Mouse (Mus musculus): ENCODE results near the gene Patj.

DNA sequence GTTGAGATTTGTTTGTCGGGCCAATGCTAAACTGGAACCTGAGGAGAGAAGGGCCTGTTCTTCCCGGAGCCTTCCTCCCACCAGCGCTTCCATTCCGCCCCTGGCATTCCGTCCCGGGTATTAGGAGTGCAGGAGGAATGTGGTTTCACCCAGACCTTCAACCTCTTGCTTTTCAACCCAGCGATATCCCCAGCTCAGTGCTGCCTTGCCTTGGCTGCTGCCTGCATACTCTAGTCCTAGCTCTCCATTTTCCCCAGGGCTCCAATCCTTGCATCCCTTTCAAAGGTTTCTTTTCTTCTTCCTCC is 348.3 kb downstream of the Patj start:
- TF ChIP-seq CTCF (IDR thresholded peaks at IDR 0.05; ENCODE audit: borderline replicate concordance, insufficient read depth, low read length) = no peak
- TF ChIP-seq POLR2A (IDR thresholded peaks at IDR 0.05; ENCODE audit: low read depth, low read length) = no peak

Data from embryonic fibroblast, embryonic 13.5 days (primary cell).